Mouse (Mus musculus) forebrain, embryonic 13.5 days (tissue): ENCODE measurements around the gene Oxa1l. TPM values are rescaled to one million over a fixed set of nuclear protein-coding genes. Genes with fewer than 3 reads are reported as not detected.
A peak's percentile ranks its signal among the peaks of the same experiment; 100 is the strongest.
"Not testable (repeated sequence)": the region's sequence is repeated elsewhere in the genome, so short reads cannot be mapped to it uniquely, and the experiment has no call there.

Source experiments
- ATAC-seq: fragments of 200-750 bp; cut with Nextera tagmentation; 2 replicates; pipeline ENCODE4 v1.8.0; 2017
- H3K27ac ChIP-seq: fragments of 300-500 bp; sonication (generic); 2 replicates; pipeline ENCODE4 v1.5.1; 2015; ENCODE audit warnings: inconsistent platforms, mild to moderate bottlenecking, moderate library complexity
- H3K27me3 ChIP-seq: fragments of 300-500 bp; sonication (generic); 2 replicates; pipeline ENCODE4 v1.6.1; 2015; ENCODE audit warnings: mild to moderate bottlenecking, inconsistent platforms
- H3K36me3 ChIP-seq: fragments of 300-500 bp; sonication (generic); 2 replicates; pipeline ENCODE4 v1.6.1; 2015; ENCODE audit warnings: mild to moderate bottlenecking, inconsistent platforms; ENCODE audit not compliant: poor library complexity, severe bottlenecking
- H3K4me1 ChIP-seq: fragments of 300-500 bp; sonication (generic); 2 replicates; pipeline ENCODE4 v1.6.1; 2015; ENCODE audit warnings: inconsistent platforms
- H3K4me2 ChIP-seq: fragments of 300-500 bp; sonication (generic); 2 replicates; pipeline ENCODE4 v1.6.1; 2015; ENCODE audit warnings: inconsistent platforms, mild to moderate bottlenecking, moderate library complexity
- H3K4me3 ChIP-seq: fragments of 300-500 bp; sonication (generic); 2 replicates; pipeline ENCODE4 v1.5.1; 2015; ENCODE audit warnings: mild to moderate bottlenecking, inconsistent platforms
- H3K9ac ChIP-seq: fragments of 300-500 bp; sonication (generic); 2 replicates; pipeline ENCODE4 v1.6.1; 2015; ENCODE audit warnings: mild to moderate bottlenecking, inconsistent platforms
- H3K9me3 ChIP-seq: fragments of 300-500 bp; sonication (generic); replicated peaks from 2 replicates; pipeline ENCODE4 v1.6.1; 2016; ENCODE audit warnings: inconsistent platforms
- WGBS: fragments of 180-500 bp; shearing (Covaris S2); methylation state at CpG from one replicate; pipeline ENCODE4 v1.1.7; 2015; 5-methylcytosine and 5-hydroxymethylcytosine counted together
- polyA plus RNA-seq: library from polyadenylated mRNA; unstranded; fragments of >200 nt; fragmentation: Nextera tagmentation; extraction: Ambion mirVana; gene quantifications from 2 replicates; pipeline ENCODE4 v1.2.1, GENCODE M21; 2015

The Oxa1l gene
- polyA plus RNA-seq, 1 experiment from 2014 or later = 43.8 TPM

DNA sequence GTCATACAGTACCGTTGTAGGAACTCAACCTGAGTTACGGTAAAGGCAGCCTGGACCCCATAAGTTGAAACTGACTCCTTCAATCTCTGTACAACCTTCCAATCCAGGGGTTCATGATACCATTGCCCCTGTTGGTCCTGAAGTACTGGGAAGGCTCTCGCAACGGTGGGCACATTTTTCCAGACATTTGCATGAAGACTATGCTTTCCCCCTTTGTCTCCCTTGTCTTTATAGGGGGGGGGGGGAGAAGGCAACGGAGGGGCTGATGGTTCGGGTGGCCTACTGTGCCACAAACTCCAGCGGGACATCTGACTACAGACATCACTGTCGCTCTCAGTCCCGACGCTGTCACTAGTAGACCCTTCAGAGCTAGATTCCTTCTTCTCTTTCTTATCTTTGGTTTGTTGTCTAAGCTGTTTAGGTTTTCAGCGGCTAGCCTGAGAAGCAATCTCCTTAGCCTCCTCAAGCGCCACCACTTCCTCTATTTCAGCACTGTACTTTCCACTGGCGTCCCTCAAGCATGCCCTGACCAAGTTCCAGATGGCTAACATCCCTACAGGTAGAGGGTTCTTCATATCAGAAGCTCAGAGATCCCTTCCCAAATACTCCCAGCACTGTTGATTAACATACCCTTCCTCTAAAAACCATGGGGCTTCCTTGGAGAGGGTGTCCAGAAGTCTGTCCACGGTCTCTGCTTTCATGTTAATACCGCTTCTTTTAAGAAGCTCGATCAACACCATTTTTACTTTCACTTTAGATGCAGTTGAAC lies 9.7 kb upstream of the Oxa1l start:
- H3K27ac ChIP-seq, H3K9ac ChIP-seq, H3K9me3 ChIP-seq, H3K4me2 ChIP-seq, H3K4me1 ChIP-seq, H3K4me3 ChIP-seq, ATAC-seq, H3K27me3 ChIP-seq, H3K36me3 ChIP-seq: not testable (repeated sequence)
- WGBS = 95% methylated on average over 16 of the region's 16 CpGs

DNA sequence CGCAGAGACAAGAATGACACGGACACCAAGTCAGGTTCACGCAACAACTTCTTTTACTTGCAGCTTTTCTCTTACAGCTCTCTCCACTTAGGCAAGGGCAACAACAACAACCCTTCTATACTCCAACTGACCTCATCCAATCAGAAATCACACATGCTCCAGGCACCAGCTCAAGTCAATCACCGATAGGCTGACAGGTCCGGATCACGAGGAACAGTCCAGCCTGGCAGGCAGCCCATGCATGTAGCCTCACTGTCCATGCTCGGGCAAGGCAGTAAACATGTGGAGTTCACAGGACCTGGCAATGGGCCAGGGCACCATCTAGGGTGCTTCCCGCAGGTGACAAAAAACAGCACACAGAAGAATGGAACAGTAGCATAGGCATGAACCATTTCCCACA lies 8.3 kb upstream of the Oxa1l start:
- Histone ChIP-seq H3K4me3 (no peak overlapping the region), H3K9me3 (peaks cover 5% of the 10 kb centered on the region), H3K36me3 (no peaks in the 10 kb centered on the region), H3K27ac (no peak overlapping the region), H3K4me2 (no peak overlapping the region), H3K27me3 (no peaks in the 10 kb centered on the region), H3K4me1 (no peaks in the 10 kb centered on the region), H3K9ac (no peak overlapping the region)
- WGBS = 90% methylated on average over 8 of the region's 8 CpGs
- ATAC-seq = no peak

DNA sequence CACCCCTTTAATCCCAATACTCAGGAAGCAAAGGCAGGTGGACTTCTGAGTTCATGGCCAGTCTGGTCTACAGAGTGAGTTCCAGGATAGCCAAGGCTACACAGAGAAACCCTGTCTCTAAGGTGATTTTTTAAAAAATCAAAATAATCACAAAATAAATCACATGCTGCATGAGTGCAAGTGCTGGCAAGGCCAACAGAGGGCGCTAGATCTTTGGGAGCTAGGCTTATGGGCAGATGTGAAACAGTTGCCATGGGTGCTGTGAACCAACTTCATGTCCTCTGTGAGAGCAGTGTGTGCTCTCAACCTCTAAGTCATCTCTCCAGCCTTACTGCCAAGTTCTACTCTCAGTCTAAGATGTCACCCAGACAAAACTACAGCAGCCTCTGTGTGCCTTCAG lies 6.2 kb upstream of the Oxa1l start:
- H3K9ac ChIP-seq = no peak overlapping the region
- H3K27me3 ChIP-seq = no peaks in the 10 kb centered on the region
- H3K4me2 ChIP-seq = no peak overlapping the region
- no peak overlapping the region for H3K27ac ChIP-seq
- H3K9me3 ChIP-seq = no peaks in the 10 kb centered on the region; the same call in 1 of the 2 replicates
- H3K4me1 ChIP-seq = no peaks in the 10 kb centered on the region
- no peak overlapping the region for H3K4me3 ChIP-seq
- H3K36me3 ChIP-seq = no peaks in the 10 kb centered on the region
- WGBS = 34% methylated on average over 1 of the region's 1 CpGs
- ATAC-seq = no peak

DNA sequence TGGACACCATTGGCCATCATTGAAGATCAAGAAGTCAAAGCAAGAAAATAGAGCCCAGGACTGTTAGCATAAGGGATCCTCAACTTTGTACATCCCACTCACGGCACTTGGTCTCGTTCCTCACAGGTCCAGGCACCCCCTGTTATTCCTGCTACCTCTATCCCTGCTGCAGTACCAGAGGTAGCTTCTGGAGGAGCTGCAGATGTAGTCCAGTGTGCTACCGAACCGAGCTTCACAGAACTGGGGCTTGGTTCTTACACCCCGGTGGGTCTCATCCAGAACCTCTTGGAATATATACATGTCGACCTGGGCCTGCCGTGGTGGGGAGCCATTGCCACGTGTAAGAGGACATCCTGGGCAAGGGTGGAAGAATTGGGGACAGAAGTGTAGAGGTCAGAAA lies 2.5 kb downstream of the Oxa1l start:
- H3K27ac ChIP-seq = no peak overlapping the region
- no peak overlapping the region for H3K4me3 ChIP-seq
- ATAC-seq = no peak
- peaks cover 18% of the 10 kb centered on the region for H3K4me1 ChIP-seq
- H3K27me3 ChIP-seq = no peaks in the 10 kb centered on the region
- WGBS = 93% methylated on average over 8 of the region's 8 CpGs
- peaks cover 49% of the 10 kb centered on the region for H3K36me3 ChIP-seq
- no peak overlapping the region for H3K9ac ChIP-seq
- no peak overlapping the region; the same call in 1 of the 2 replicates for H3K4me2 ChIP-seq
- H3K9me3 ChIP-seq = no peaks in the 10 kb centered on the region

DNA sequence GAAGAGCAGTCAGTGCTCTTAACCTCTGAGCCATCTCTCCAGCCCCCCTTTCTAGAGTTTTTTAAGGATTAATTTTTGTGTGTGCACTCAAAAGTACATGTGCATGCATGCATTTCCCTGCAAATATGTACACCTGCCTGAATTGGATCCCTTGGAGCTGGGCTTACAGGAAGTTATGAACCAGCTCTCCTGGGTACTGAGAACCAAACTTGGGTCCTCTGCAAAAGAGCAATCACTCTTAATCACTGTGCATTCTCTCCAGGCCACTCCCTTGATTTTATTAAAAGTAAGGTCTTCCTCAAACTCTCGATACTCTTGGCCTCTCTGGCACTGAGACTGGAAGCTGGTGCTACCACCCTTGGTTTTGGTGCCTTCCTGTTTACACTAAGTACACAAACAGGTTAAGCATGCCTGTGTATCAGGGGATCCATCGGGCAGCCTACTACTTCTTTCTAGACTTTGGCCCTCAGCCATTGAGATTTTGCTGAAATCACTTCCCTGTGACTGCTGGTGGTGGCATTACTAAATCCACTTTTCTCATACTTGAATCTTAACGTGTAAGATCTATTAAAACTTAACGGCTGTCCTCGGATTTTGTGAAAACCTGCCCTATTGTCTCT lies 4.5 kb downstream of the Oxa1l start:
- no peaks in the 10 kb centered on the region for H3K9me3 ChIP-seq
- H3K27ac ChIP-seq = no peak overlapping the region
- WGBS = 95% methylated on average over 5 of the region's 5 CpGs
- H3K4me1 ChIP-seq = peaks cover 18% of the 10 kb centered on the region
- H3K4me2 ChIP-seq = no peak overlapping the region
- H3K36me3 ChIP-seq = peaks cover 69% of the 10 kb centered on the region
- no peaks in the 10 kb centered on the region for H3K27me3 ChIP-seq
- no peak overlapping the region for H3K9ac ChIP-seq
- no peak for ATAC-seq
- H3K4me3 ChIP-seq = no peak overlapping the region

DNA sequence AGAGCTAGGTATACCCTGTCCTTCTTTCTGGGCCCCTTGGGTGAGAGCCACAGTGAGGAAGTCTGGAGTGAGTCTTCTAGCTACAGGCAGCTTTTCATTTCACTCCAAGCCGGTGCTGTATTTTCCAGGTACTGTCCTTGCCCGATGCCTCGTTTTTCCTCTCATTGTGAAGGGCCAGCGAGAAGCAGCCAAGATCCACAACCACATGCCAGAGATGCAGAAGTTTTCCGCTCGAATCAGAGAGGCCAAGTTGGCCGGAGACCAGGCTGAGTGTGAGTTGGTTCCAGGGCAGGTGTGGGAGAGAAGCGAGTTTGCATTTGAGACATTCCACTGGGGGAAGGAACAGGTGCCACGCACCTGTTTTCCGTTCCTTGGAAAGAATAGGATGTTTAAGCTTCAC lies 5.9 kb downstream of the Oxa1l start:
- Histone ChIP-seq H3K9me3 (0 out of 2 replicates have a peak, but pooled peaks cover 2% of the 10 kb centered on the region), H3K9ac (no peak overlapping the region), H3K4me3 (no peak overlapping the region), H3K4me2 (no peak overlapping the region), H3K4me1 (peaks cover 15% of the 10 kb centered on the region), H3K36me3 (peaks cover 82% of the 10 kb centered on the region), H3K27ac (no peak overlapping the region), H3K27me3 (no peaks in the 10 kb centered on the region)
- 97% methylated on average over 10 of the region's 10 CpGs for WGBS
- no peak for ATAC-seq

DNA sequence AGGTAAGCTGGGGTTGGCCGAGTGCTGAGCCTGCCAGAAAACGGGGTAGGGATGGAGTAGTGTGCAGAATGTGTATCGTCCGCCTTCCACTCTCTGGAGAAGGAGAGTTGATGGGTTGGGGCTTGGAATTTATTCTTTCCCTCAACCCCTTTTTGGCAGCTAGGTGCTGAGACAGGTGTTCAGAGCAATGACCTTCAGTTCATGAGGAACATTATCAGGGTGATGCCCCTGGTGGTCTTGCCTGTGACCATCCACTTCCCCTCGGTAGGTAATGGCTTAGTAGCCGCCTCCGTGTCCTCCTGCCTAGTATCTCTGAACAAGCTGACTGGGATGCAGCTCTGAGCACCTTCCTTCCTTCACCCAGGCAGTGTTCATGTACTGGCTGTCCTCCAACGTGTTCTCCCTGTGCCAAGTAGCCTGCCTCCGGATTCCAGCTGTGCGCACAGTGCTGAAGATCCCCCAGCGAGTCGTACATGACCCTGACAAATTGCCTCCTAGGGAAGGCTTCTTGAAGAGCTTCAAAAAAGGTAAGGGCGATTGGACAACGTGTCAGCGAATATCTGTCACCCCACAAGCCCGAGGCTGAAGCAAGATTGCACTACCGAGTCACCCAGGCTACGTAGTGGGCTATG lies 6.9 kb downstream of the Oxa1l start:
- H3K4me3 ChIP-seq = no peak overlapping the region
- peaks cover 87% of the 10 kb centered on the region for H3K36me3 ChIP-seq
- WGBS = 90% methylated on average over 18 of the region's 18 CpGs
- H3K27me3 ChIP-seq = no peaks in the 10 kb centered on the region
- no peak overlapping the region for H3K9ac ChIP-seq
- ATAC-seq = no peak
- no peak overlapping the region for H3K27ac ChIP-seq
- H3K9me3 ChIP-seq = 0 out of 2 replicates have a peak, but pooled peaks cover 3% of the 10 kb centered on the region
- H3K4me1 ChIP-seq = peaks cover 5% of the 10 kb centered on the region
- H3K4me2 ChIP-seq = no peak overlapping the region

DNA sequence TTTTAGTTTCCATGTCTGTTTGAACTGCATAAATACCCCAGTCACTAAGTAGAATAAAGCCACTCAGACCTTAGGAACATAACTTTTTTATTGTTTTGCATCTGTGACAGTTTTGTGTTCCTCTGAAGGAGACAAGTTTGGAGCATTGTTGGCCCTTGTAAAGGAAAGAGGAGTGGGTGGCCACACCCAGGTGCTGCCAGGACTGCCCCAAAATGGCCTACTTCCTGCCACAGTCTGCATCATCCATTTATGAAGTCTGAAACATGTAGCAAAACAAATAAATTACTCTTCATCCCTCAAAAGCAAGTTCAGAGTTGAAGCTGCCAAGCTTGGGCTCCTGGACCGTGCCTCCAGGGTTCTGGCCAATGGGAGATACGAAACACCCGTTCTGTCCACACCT lies 8.7 kb downstream of the Oxa1l start:
- Histone ChIP-seq H3K9ac (no peak overlapping the region), H3K27me3 (no peaks in the 10 kb centered on the region), H3K9me3 (0 out of 2 replicates have a peak, but pooled peaks cover 3% of the 10 kb centered on the region), H3K36me3 (peaks cover 70% of the 10 kb centered on the region), H3K4me3 (no peak overlapping the region), H3K27ac (no peak overlapping the region), H3K4me2 (no peak overlapping the region), H3K4me1 (no peaks in the 10 kb centered on the region)
- WGBS = 97% methylated on average over 3 of the region's 3 CpGs
- ATAC-seq = no peak

DNA sequence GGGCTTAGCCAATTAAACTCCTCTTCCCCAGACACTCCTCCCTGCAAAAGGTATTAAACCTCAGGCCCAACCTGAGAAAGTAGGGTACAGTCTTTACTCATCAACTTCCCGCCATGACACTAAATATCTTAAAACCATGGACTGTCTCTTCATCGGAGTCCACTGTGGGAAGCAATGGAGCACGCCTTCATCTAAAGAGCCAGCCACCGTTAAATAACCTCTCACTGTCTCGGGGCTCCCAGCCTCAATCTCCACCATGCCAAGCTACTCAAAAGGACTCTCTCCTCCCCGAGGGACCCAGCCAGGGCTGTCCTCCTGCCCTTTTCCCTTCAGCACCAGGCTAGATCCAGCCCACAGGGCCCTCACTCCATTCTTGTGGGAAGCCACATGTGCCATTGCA lies 10.0 kb downstream of the Oxa1l start:
- 92% methylated on average over 6 of the region's 6 CpGs for WGBS

DNA sequence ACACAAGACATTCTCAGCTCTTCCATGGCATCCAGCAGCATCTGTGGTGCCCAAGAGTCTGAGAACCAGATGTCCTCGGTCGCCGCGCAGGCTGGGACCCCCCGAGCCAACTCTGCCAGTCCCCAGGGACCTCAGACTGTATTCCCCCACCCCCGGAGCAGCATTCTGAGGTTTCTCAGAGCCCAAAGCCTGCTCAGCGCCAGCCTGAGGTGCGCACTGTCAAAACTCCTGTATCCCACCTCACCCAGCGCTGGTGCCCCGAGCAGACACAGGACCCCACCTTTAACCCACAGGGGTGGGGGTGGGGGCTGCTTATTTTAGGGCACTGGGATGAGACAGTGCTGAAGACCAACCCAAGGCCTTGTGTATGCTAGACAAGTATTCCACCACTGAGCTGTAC lies 10.8 kb downstream of the Oxa1l start:
- WGBS = 96% methylated on average over 10 of the region's 10 CpGs
- Histone ChIP-seq H3K9ac (no peak overlapping the region), H3K27me3 (no peaks in the 10 kb centered on the region), H3K4me2 (no peak overlapping the region), H3K4me1 (no peaks in the 10 kb centered on the region), H3K9me3 (0 out of 2 replicates have a peak, but pooled peaks cover 3% of the 10 kb centered on the region), H3K27ac (no peak overlapping the region), H3K4me3 (no peak overlapping the region), H3K36me3 (peaks cover 54% of the 10 kb centered on the region)
- ATAC-seq = peak; percentile 43; the same call in 1 of the 2 replicates

More for the DNA sequence above, 10.0 kb downstream of the Oxa1l start:
- Histone ChIP-seq H3K4me1 (no peaks in the 10 kb centered on the region), H3K36me3 (peaks cover 61% of the 10 kb centered on the region), H3K4me2 (no peak overlapping the region), H3K9me3 (0 out of 2 replicates have a peak, but pooled peaks cover 3% of the 10 kb centered on the region), H3K27me3 (no peaks in the 10 kb centered on the region), H3K27ac (no peak overlapping the region), H3K9ac (no peak overlapping the region), H3K4me3 (no peak overlapping the region)
- ATAC-seq = 0 out of 2 replicates have a peak, but pooled peaks have one; percentile 27

DNA sequence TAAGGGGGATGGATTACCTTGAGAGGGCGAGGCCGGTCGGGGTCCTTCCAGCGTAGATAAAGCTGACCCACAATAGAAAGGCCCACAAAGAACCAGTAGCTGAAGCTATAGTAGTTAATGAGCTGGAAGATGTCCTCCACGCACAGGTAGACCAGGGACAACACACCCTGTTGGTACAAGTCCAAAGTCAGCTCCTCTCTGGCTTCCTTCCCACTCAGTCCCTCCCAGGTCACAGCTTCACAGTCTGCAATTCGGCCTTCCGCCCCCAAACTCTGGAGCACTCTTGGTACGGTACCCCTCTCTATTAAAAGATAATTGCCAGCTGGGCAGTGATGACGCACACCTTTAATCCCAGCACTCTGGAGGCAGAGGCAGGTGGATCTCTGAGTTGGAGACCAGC lies 12.3 kb downstream of the Oxa1l start:
- WGBS = 91% methylated on average over 9 of the region's 9 CpGs
- H3K27me3 ChIP-seq = no peaks in the 10 kb centered on the region
- no peak overlapping the region for H3K4me2 ChIP-seq
- no peak overlapping the region for H3K4me3 ChIP-seq
- ATAC-seq = no peak
- H3K9me3 ChIP-seq = 0 out of 2 replicates have a peak, but pooled peaks cover 3% of the 10 kb centered on the region
- no peaks in the 10 kb centered on the region for H3K4me1 ChIP-seq
- no peak overlapping the region for H3K27ac ChIP-seq
- peaks cover 40% of the 10 kb centered on the region for H3K36me3 ChIP-seq
- no peak overlapping the region for H3K9ac ChIP-seq

DNA sequence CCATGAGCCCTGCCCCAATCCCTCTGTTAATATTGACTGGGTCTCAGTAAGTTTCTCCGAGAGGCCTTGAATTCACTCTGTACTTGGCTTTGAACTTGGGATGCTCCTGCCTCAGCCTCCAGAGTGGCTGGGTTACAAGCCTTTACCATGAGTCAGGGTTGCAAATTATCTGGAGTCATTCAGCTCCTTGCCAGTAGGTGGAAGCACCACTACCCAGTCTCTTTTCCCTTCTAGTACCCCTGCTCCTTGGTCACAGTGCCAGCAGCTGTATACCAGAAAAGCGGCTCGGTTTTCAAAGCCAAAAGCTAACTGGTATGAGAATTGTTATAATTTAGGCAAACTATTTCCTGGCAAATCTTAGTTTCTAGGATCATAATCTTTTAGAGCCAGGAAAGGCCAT lies 15.3 kb downstream of the Oxa1l start:
- H3K4me2 ChIP-seq = no peak overlapping the region
- no peak overlapping the region for H3K9ac ChIP-seq
- 0 out of 2 replicates have a peak, but pooled peaks cover 3% of the 10 kb centered on the region for H3K9me3 ChIP-seq
- no peak overlapping the region for H3K4me3 ChIP-seq
- H3K27ac ChIP-seq = no peak overlapping the region
- no peaks in the 10 kb centered on the region for H3K4me1 ChIP-seq
- no peak for ATAC-seq
- no peaks in the 10 kb centered on the region for H3K27me3 ChIP-seq
- H3K36me3 ChIP-seq = peaks cover 10% of the 10 kb centered on the region
- 94% methylated on average over 3 of the region's 3 CpGs for WGBS
